Mouse (Mus musculus): ENCODE results near the gene Cnst. TPM values are rescaled to one million over a fixed set of nuclear protein-coding genes. Genes with fewer than 3 reads are reported as not detected.

The Cnst gene
- total RNA-seq, 1 experiment from 2014 or later, result 17.9 TPM

- no peak for ATAC-seq (replicated peaks in 1 of 2; ENCODE audit: insufficient read depth in 1 of 2, low FRiP score in 2 of 2, low TSS enrichment in 1 of 2, low read depth in 1 of 2, poor library complexity in 2 of 2, severe bottlenecking in 2 of 2)
Measured at GRCm38 (mm10) chr1:179551336-179551735, 5.2 kb downstream of the Cnst start.

GRCm38 (mm10) chr1:179551921-179552320, 5.8 kb downstream of the Cnst start:
- no peak for ATAC-seq (replicated peaks in 1 of 2; ENCODE audit: insufficient read depth in 1 of 2, low FRiP score in 2 of 2, low TSS enrichment in 1 of 2, low read depth in 1 of 2, poor library complexity in 2 of 2, severe bottlenecking in 2 of 2)

- ATAC-seq (replicated peaks in 1 of 2; ENCODE audit: insufficient read depth in 1 of 2, low FRiP score in 2 of 2, low TSS enrichment in 1 of 2, low read depth in 1 of 2, poor library complexity in 2 of 2, severe bottlenecking in 2 of 2), result no peak
Measured at GRCm38 (mm10) chr1:179552751-179553150, 6.6 kb downstream of the Cnst start.

- ATAC-seq (replicated peaks in 1 of 2; ENCODE audit: insufficient read depth in 1 of 2, low FRiP score in 2 of 2, low TSS enrichment in 1 of 2, low read depth in 1 of 2, poor library complexity in 2 of 2, severe bottlenecking in 2 of 2), result no peak
Measured at GRCm38 (mm10) chr1:179553197-179553948, 7.2 kb downstream of the Cnst start.

DNA sequence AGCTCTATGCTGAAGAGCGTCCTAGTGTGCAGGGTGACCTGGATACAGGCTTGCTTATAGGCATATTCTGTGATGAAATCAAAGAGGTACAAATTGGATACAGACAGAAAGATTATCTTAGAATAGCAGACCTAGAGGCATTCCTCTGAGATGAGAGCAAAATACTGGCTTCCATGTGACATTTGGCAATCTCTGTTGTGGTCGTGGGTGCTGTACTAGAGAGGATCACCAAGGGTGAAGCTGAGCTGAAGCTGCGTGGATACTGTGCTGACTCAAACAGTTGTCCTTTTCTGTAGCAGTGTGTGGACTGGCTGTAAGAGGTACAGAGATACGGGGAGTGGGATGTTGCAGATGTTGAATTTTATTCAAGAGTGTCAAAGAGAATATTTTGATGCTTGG, 7.8 kb downstream of the Cnst start:
- no peak for ATAC-seq (replicated peaks in 1 of 2; ENCODE audit: insufficient read depth in 1 of 2, low FRiP score in 2 of 2, low TSS enrichment in 1 of 2, low read depth in 1 of 2, poor library complexity in 2 of 2, severe bottlenecking in 2 of 2)

DNA sequence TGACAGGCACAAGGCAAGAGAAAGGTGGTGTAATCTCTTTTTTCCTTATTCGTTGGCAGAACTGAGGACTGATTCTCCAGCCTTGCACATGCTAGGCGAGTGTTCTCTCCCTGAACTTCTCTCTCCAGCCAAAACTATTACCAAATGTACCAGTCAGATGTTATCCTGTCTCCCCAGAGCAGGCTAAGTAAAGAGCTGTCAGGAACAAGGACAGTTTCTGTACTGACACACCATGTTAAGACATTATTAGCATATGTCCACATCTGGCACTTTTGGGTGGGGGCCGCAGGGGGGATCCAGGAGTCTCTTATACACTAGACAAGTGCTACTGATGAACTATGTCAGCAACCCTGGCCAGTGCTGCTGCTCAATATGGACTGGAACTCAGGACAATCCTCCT, 10.8 kb downstream of the Cnst start:
- ATAC-seq (replicated peaks in 1 of 2; ENCODE audit: insufficient read depth in 1 of 2, low FRiP score in 2 of 2, low TSS enrichment in 1 of 2, low read depth in 1 of 2, poor library complexity in 2 of 2, severe bottlenecking in 2 of 2), result no peak

- ATAC-seq (replicated peaks in 1 of 2; ENCODE audit: insufficient read depth in 1 of 2, low FRiP score in 2 of 2, low TSS enrichment in 1 of 2, low read depth in 1 of 2, poor library complexity in 2 of 2, severe bottlenecking in 2 of 2), result peak in 1 of 2 experiments; percentile 34; a peak in 1 of 4 replicates
Measured at GRCm38 (mm10) chr1:179559446-179560194, 13.4 kb downstream of the Cnst start.

DNA sequence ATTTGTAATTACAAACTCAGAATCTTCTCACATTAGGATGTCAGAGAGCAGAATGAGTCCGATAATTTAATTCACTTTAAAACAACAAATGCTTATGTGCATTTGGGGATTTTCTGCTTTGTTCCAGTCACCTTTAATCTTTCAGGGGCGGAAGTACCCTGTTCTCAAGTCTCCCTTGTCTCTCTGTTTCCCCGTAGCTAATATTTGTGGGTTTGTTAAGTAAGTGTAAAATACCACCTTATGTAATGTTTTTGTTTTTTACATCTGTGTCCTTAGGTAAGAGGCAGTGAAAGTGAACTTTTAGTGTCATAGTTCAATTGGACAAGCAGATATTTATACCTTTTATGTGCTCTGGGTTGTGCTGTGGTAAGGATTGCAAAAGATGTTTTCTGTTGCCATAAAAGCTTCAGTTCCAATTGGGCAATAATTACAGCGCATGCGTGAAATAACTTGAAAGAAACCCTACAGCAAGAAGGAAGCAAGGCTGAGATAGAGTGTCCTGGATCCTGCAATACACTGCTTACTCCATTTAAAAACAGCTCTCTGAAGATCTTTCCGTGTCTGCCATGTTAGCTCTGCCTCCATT, 14.8 kb downstream of the Cnst start:
- peak in 1 of 2 experiments; percentile 47; a peak in 1 of 4 replicates for ATAC-seq (replicated peaks in 1 of 2; ENCODE audit: insufficient read depth in 1 of 2, low FRiP score in 2 of 2, low TSS enrichment in 1 of 2, low read depth in 1 of 2, poor library complexity in 2 of 2, severe bottlenecking in 2 of 2)

- no peak for ATAC-seq (replicated peaks in 1 of 2; ENCODE audit: insufficient read depth in 1 of 2, low FRiP score in 2 of 2, low TSS enrichment in 1 of 2, low read depth in 1 of 2, poor library complexity in 2 of 2, severe bottlenecking in 2 of 2)
Measured at GRCm38 (mm10) chr1:179563211-179563610, 17.0 kb downstream of the Cnst start.

DNA sequence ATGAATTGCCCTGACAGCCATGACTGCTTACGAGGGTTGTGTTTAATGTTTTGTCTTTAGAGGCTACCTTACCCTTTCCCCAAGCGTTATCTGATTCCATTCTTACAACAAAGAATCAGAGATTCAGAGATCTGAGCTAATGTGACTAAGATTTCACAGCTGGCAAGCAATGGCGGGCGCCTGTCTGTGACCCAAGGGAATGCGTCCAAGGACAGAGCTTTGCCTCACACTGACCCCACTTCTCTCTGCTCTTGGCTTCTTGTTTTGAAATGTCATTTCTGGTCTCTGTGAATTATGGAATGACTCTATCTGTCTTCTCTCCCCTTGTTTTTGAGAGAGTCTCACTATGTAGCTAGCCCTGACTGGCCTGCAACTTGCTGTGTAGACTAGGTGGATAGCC, 17.8 kb downstream of the Cnst start:
- ATAC-seq (replicated peaks in 1 of 2; ENCODE audit: insufficient read depth in 1 of 2, low FRiP score in 2 of 2, low TSS enrichment in 1 of 2, low read depth in 1 of 2, poor library complexity in 2 of 2, severe bottlenecking in 2 of 2), result no peak

- no peak for ATAC-seq (replicated peaks in 1 of 2; ENCODE audit: insufficient read depth in 1 of 2, low FRiP score in 2 of 2, low TSS enrichment in 1 of 2, low read depth in 1 of 2, poor library complexity in 2 of 2, severe bottlenecking in 2 of 2)
Measured at GRCm38 (mm10) chr1:179567558-179567957, 21.4 kb downstream of the Cnst start.

GRCm38 (mm10) chr1:179568690-179569398, 22.7 kb downstream of the Cnst start:
- ATAC-seq (replicated peaks in 1 of 2; ENCODE audit: insufficient read depth in 1 of 2, low FRiP score in 2 of 2, low TSS enrichment in 1 of 2, low read depth in 1 of 2, poor library complexity in 2 of 2, severe bottlenecking in 2 of 2), result no peak

- no peak for ATAC-seq (replicated peaks in 1 of 2; ENCODE audit: insufficient read depth in 1 of 2, low FRiP score in 2 of 2, low TSS enrichment in 1 of 2, low read depth in 1 of 2, poor library complexity in 2 of 2, severe bottlenecking in 2 of 2)
Measured at GRCm38 (mm10) chr1:179570482-179570881, 24.3 kb downstream of the Cnst start.

DNA sequence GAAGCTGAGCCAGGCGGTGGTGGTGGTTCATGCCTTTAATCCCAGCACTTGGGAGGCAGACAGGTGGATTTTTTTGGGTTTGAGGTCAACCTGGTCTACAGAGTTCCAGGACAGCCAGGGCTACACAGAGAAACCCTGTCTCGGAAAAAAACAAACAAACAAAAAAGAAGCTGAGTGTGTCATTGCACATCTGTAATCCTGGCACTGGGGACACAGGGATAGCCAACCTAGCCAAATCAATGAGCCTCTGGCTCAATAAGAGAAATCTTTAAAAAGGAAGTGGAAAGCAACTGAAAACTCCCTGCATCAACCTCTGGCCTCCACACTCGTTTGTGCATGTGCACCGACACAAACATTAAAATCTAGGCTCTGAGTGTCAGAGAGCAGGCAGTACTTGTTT, 25.5 kb downstream of the Cnst start:
- ATAC-seq (replicated peaks in 1 of 2; ENCODE audit: insufficient read depth in 1 of 2, low FRiP score in 2 of 2, low TSS enrichment in 1 of 2, low read depth in 1 of 2, poor library complexity in 2 of 2, severe bottlenecking in 2 of 2), result no peak

DNA sequence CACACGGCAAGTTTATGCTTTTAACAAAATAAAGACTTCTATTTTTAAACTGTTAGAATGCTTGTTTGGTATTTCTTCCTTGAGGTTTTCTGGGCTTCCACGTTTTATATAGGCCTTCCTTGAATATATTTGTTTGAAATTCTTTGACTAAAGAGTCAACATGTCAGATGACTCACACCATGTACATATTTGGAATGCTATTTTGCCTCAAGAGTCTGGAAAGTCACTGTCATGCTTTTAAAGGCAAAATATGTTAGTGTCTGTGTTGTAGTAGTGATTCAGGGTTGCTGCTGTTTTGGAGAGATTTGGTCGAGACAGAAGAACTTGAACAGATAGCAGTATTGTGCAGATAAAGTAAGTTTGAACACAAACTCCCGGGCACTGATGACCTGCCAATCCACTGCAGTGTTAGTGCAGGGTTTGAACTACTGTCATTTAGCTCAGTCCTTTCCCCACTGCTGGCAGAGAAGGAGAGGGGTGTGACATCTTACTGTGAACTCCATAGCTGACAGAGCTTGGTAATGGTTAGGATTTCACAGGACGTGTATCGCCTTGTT, 27.6 kb downstream of the Cnst start:
- ATAC-seq (replicated peaks in 1 of 2; ENCODE audit: insufficient read depth in 1 of 2, low FRiP score in 2 of 2, low TSS enrichment in 1 of 2, low read depth in 1 of 2, poor library complexity in 2 of 2, severe bottlenecking in 2 of 2), result no peak

DNA sequence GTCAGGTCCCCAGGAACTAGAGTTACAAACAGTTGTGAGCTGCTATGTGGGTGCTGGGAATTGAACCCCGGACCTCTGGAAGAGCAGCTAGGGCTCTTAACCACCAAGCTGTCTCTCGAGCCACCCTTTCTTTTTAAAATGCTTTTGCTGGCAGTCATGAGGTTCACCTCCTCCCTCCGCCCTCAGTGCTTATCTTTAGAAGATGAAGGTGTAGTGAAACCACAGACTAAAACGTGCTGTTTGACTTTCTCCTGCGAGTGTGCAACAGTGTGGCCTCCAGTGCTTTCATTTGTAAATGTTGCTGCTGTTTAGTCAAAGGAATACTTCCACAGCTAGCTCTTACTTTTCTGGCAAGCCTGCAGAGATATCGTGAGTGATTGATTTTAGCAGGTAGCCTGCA, 32.5 kb downstream of the Cnst start:
- no peak for ATAC-seq (replicated peaks in 1 of 2; ENCODE audit: insufficient read depth in 1 of 2, low FRiP score in 2 of 2, low TSS enrichment in 1 of 2, low read depth in 1 of 2, poor library complexity in 2 of 2, severe bottlenecking in 2 of 2)

DNA sequence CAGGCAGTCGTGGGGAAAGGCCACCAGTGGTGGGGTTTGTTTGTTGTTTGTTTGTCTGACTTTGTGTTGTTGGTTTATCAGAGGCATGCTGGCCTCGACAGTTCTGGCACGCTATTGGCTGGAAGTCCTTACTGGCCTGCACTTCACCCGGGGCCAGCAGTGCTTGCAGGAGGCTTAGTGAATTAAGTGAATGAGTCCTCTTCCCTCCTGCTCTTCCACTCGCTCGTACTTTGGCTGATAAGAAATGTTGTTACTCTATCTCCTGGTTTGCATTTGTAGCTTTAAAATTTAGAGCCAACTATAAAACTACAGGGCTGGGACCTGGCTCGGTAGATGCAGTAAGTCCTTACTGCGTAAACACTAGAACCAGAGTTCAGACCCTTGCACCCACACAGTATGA, 34.0 kb downstream of the Cnst start:
- no peak for ATAC-seq (replicated peaks in 1 of 2; ENCODE audit: insufficient read depth in 1 of 2, low FRiP score in 2 of 2, low TSS enrichment in 1 of 2, low read depth in 1 of 2, poor library complexity in 2 of 2, severe bottlenecking in 2 of 2)
